Mouse (Mus musculus) lung, adult 2 months (tissue): ENCODE results near the gene Clybl.

ENCODE experiments used
- CTCF ChIP-seq: fragments of 200-500 bp; IDR thresholded peaks from 2 replicates; pipeline ENCODE4 v1.5.1; 2011; ENCODE audit warnings: mild to moderate bottlenecking, low read length, control low read depth; ENCODE audit not compliant: insufficient read depth
- POLR2A ChIP-seq: fragments of 200-500 bp; IDR thresholded peaks from 2 replicates; pipeline ENCODE4 v1.6.1; 2011; ENCODE audit warnings: low read depth, mild to moderate bottlenecking, control low read depth, low read length, borderline replicate concordance; ENCODE audit errors: extremely low read depth

- TF ChIP-seq CTCF (no peak), POLR2A (no peak)
Observed at GRCm38 (mm10) chr14:122150616-122151015, 30.9 kb upstream of the Clybl start.
